Mouse (Mus musculus): ENCODE results near the gene Alpk1. TPM values are rescaled to one million over a fixed set of nuclear protein-coding genes. Genes with fewer than 3 reads are reported as not detected.
"Not testable (repeated sequence)": the region's sequence is repeated elsewhere in the genome, so short reads cannot be mapped to it uniquely, and the experiment has no call there.

Gene Alpk1
- total RNA-seq, 4 experiments from 2014 or later, result 2.2 to 2.7 (median 2.4) TPM

- DNase-seq (ENCODE audit: low spot score), result peak; percentile 44
These were observed 10.1 kb upstream of the Alpk1 start for GRCm38 (mm10) chr3:127790234-127791055.

DNA sequence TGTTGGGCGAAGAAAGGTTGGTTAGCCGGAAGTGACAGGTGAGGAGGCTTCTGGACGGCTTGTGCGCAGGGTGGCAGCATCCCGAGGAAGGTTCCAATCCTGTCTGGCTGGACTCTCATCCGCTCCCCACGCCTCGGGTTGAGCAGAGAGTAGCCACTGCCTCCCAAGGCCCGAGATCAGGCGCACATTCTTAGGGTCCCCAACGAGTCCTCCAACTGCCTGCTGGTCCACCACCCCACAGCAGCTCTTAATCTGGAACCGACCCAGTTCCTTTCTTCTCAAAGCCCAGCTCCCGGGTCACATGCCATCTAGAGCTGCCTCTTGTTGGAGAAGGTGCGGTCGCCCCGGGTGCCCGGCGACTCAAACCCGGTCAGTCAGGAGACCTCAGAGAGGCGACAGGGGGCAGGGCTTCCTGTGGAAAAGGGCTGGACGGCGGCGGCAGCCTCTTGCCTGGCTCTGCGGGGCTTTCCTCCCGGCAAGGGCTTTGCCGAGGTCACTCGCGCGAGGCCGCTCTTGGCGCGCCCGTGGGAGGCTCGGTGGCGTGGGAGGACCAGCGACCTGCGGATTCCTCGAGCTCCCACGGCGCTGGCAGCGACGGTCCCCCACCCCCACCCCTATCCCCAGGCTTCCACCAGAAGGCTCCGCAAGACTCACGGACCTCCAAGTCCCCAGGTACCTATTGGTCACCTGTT, 9.3 kb upstream of the Alpk1 start, which contains the start of gene Tifa:
TSS of gene Tifa (plus strand) at position 306 of the 692 bp plus-strand sequence.
- peak; percentile 76 for DNase-seq (ENCODE audit: low spot score)

DNA sequence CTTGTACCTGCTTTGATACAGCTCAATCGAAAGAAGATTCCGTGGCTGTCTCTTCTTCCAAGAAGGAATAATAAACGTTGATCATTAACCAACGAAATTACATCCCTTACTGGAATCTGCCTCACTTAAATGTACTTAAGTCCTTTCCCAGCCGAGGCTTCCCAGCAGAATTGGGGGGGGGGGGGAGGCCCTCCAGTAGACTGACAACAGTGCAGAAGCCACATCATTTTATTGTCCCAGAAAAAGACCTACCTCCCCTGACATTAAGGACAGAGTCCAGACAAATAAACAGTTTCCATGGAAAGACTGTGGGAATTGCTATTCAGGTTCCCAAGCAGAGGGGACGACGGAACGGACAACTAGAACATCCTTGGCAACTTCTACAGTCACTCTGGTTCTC, 8.6 kb upstream of the Alpk1 start:
- DNase-seq (ENCODE audit: low spot score), result no peak

DNA sequence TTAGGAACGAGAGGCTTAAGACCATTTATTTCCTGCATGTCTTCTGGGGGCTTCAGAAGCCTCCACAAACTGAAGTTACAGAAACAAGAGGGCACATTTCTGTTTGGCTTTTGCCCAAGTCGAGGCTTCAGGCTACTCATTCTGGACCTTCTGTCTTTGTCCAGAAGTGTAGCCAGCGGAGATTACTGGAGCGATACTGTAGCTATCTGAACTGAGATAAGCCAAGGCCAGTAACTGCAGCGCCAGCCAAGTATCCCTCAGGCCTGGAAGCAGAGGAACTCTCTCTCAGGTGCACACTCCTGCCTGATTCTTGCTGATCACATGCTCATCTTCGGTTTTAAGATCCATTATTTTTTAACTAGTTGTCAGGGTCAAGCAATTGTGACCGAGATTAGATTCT, 7.7 kb upstream of the Alpk1 start:
- no peak for DNase-seq (ENCODE audit: low spot score)

DNA sequence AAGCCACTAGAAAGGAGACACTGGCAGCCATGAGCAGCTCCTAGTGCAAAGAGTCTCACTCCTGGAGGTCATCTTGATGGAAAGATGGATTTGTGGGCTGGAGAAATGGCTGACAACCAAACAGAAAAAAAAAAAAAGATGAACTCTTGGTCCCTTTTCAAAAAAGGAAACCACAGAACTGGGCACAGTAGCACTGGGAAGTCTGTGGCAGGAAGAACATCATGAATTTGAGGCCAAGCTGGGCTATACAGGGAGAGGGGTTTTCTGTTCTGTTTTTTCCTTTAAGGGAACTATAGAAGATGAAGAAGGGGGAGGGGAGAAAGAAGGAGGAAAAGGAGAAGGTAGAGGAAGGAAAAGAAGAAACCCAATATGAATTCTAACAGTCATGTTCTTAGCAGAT, 6.7 kb upstream of the Alpk1 start:
- no peak for DNase-seq (ENCODE audit: low spot score)

DNA sequence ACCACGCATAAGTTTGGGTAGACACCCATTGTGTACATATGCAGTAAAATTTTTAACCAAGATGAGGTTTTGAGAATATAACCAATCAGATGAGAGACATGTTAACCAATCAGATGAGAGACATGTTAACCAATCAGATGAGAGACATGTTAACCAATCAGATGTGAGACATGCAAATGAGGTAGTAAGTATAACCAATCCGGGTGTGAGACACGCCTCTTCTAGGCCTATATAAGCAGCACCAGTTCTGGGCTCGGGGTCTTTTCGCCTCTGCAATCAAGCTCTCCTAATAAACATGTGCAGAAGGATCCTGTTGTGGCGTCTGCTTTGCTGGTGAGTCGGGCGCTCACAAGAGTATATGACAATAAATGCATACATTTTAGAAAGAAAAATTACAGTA, 3.4 kb upstream of the Alpk1 start:
- not testable (repeated sequence) for DNase-seq (ENCODE audit: low spot score)

- no peak for DNase-seq (ENCODE audit: low spot score)
These were observed 2.6 kb upstream of the Alpk1 start for GRCm38 (mm10) chr3:127782921-127783320.

DNA sequence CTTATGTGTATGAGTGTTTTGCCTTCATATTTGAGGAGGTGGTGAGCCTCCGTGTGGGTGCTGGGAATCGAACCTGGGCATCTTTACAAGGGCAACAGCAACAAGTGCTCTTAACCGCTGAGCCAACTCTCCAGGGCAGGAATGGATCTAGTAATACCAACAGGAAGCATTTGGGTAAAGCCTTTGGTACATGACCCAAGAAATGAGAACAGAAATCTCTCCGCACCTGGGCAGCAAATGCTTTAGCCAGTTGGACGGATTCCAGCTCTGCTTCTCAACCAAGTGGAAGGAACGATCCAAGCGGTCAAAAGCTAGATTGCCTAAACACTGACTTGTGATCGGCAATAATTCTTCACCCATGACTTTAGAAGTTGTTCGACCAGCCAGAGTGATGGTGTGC, 594 bp upstream of the Alpk1 start:
- DNase-seq (ENCODE audit: low spot score), result no peak

GRCm38 (mm10) chr3:127769146-127769545, 11.2 kb downstream of the Alpk1 start:
- DNase-seq (ENCODE audit: low spot score), result no peak

DNA sequence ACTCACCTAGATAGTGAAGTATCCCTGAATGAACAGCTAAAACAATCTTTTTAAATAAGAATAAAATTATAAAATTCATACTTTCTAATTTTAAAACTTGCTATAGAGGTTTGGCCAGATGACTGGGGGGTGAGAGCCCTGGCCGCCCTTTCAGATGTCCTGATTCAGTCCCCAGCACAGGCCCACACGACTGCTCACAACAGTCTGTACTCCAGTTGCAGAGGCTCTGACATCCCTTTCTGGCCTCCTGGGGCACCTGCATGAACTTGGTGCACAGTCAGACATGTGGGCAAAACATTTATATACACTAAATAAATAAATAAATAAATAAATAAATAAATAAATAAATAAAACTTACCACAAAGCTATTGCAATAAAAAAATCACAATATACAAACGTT, 14.4 kb downstream of the Alpk1 start:
- no peak for DNase-seq (ENCODE audit: low spot score)

- DNase-seq (ENCODE audit: low spot score), result no peak
These were observed 15.8 kb downstream of the Alpk1 start for GRCm38 (mm10) chr3:127764541-127764940.

DNA sequence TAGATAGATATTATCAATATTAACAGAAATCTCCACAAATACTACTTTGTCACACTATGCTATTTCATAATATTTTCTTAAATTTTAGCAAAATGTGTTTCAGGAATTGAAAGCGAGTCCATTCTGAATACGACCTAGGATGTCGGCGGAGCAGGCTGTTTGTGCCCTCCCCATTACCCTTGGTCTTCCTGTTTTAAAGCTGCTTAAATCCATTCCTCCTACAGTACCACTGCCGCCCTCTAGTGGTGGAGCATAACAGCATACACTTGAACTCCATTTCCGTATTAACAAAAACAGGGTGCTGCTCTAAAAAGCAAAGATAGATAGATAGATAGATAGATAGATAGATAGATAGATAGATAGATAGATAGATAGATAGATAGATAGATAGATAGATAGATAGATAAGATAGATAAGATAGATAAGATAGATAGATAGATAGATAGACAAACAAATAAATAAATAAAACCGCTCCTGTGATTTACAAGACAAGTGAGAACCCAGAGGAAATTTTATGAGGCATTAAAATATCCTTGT, 17.2 kb downstream of the Alpk1 start:
- peak; percentile 79 for DNase-seq (ENCODE audit: low spot score)

- no peak for DNase-seq (ENCODE audit: low spot score)
These were observed 17.9 kb downstream of the Alpk1 start for GRCm38 (mm10) chr3:127762403-127762802.

GRCm38 (mm10) chr3:127759212-127759611, 21.1 kb downstream of the Alpk1 start:
- DNase-seq (ENCODE audit: low spot score), result no peak

DNA sequence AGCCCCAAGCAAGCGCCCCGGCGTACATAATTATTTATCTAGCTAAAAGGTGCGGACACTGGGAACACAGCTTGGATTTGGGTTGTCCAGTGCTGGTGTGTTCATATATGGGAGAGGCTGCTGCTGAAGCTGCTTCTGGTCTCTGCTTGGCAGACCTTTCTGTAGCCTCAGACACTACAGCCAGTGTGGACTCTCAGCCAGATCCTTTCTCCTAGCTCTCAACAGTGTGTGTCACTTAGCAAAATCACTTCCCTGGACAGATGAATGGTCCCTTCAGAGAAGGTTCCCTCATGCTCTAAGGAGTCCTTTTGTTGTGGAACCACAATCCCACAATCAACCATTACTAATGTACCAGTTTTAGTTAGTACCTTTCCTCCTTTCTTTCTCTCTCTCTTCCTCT, 21.5 kb downstream of the Alpk1 start:
- DNase-seq (ENCODE audit: low spot score), result no peak

DNA sequence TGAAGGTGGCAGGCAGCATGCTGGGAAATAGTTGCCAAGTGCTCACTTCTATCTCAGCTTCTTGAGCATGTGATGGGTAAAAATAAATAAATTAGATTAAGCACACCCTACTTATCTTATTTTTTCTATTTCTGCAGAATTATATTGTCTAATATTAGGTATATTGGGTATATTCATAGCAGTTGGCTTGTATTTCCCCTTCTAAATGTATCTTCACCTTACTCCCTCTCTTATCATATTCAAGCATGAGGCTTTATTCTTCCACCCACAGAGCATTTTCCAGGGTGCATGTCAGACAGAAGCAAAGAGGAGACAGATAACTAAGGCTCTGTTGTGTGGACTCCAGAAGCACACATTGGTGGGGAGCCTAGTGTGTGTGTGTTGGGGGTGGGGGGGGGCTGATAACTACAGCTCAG, 22.4 kb downstream of the Alpk1 start:
- DNase-seq (ENCODE audit: low spot score), result no peak

- no peak for DNase-seq (ENCODE audit: low spot score)
These were observed 23.9 kb downstream of the Alpk1 start for GRCm38 (mm10) chr3:127756458-127756857.

DNA sequence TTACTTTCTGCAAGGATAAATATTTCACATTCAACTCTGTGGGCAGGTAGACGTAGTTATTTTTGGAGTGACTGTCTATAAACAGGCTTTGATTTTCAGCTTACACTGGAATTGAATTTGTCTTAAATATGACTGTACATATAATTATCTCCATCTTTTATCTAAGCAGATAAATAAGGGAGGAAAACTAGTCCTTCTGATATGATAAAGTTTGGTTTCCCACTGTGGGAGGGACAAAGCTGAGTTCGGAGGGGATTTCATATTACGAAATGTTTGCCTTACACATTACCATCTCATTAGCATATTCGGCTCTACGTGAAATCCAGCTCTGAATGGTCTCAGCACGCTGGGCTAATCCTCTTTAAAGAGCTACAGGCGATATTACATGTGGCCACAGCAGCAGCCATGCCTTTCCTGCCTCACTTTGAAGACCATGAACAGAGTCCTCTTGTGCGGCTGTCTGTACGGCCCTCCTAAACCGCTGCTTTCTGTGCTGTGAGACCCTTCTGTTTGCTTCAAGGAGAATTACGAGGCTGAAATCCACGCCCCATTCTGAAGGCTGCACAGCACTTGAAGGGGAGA, 30.3 kb downstream of the Alpk1 start:
- no peak for DNase-seq (ENCODE audit: low spot score)

- DNase-seq (ENCODE audit: low spot score), result no peak
These were observed 31.1 kb downstream of the Alpk1 start for GRCm38 (mm10) chr3:127749266-127749665.

- DNase-seq (ENCODE audit: low spot score), result no peak
These were observed 31.7 kb downstream of the Alpk1 start for GRCm38 (mm10) chr3:127748644-127749043.

- DNase-seq (ENCODE audit: low spot score), result no peak
These were observed 34.3 kb downstream of the Alpk1 start for GRCm38 (mm10) chr3:127745911-127746640.

- DNase-seq (ENCODE audit: low spot score), result no peak
These were observed 34.8 kb downstream of the Alpk1 start for GRCm38 (mm10) chr3:127745504-127745903.
